Mouse (Mus musculus) limb, embryonic 10.5 days (tissue): Measurements from ENCODE around the gene Anks3. TPM values are rescaled to one million over a fixed set of nuclear protein-coding genes. Genes with fewer than 3 reads are reported as not detected.

Experiments used
- DNase-seq: peaks from one replicate; pipeline ENCODE4 v3.0.0-alpha.2; 2017; ENCODE audit warnings: low spot score
- H3K27ac ChIP-seq: fragments of 300-500 bp; sonication (generic); 2 replicates; pipeline ENCODE4 v1.5.1; 2016; ENCODE audit warnings: mild to moderate bottlenecking
- H3K27me3 ChIP-seq: fragments of 300-500 bp; sonication (generic); 2 replicates; pipeline ENCODE4 v1.6.1; 2016; ENCODE audit warnings: low read depth, mild to moderate bottlenecking; ENCODE audit not compliant: poor library complexity, severe bottlenecking
- H3K36me3 ChIP-seq: fragments of 300-500 bp; sonication (generic); 2 replicates; pipeline ENCODE4 v1.6.1; 2016; ENCODE audit warnings: mild to moderate bottlenecking, moderate library complexity
- H3K4me1 ChIP-seq: fragments of 300-500 bp; sonication (generic); 2 replicates; pipeline ENCODE4 v1.6.1; 2016
- H3K4me3 ChIP-seq: fragments of 300-500 bp; sonication (generic); 2 replicates; pipeline ENCODE4 v1.5.1; 2016; ENCODE audit warnings: mild to moderate bottlenecking, moderate library complexity
- H3K9me3 ChIP-seq: fragments of 300-500 bp; sonication (generic); replicated peaks from 2 replicates; pipeline ENCODE4 v1.6.1; 2016; ENCODE audit warnings: mild to moderate bottlenecking
- WGBS: fragments of 180-500 bp; shearing (Covaris S2); methylation state at CpG from one replicate; pipeline ENCODE4 v1.1.7; 2016; 5-methylcytosine and 5-hydroxymethylcytosine counted together
- polyA plus RNA-seq: library from polyadenylated mRNA; unstranded; fragments of >200 nt; fragmentation: Nextera tagmentation; extraction: Ambion mirVana; gene quantifications from 2 replicates; pipeline ENCODE4 v1.2.1, GENCODE M21; 2016

Anks3 gene
- polyA plus RNA-seq, 1 experiment from 2014 or later, result 55.6 TPM

DNA sequence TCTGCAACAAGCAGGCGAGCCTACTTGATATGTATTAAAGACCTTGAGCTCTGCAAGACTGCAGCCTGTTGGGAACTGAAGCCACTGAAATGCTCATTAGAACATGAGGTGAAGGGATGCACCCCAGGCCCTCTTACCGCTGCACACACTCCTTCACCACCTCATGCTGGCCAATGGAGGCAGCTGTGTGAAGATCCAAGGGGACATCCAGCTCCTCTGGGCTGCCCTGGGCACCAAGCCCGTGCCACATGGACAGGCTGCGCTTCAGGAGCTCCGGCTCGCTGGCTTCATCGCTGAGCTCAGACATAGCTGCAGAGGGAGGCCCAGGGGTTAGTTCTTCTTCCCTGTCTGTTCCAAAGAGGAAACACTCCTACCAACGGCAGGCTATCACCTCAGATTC is 3.7 kb downstream of the Anks3 start:
- no peaks in the 10 kb centered on the region for H3K27me3 ChIP-seq
- no peak for DNase-seq
- H3K4me3 ChIP-seq, result no peak overlapping the region
- peaks cover 20% of the 10 kb centered on the region for H3K4me1 ChIP-seq
- no peaks in the 10 kb centered on the region for H3K9me3 ChIP-seq
- H3K36me3 ChIP-seq, result peaks cover 50% of the 10 kb centered on the region
- no peak overlapping the region for H3K27ac ChIP-seq
- 93% methylated on average over 8 of the region's 8 CpGs for WGBS

DNA sequence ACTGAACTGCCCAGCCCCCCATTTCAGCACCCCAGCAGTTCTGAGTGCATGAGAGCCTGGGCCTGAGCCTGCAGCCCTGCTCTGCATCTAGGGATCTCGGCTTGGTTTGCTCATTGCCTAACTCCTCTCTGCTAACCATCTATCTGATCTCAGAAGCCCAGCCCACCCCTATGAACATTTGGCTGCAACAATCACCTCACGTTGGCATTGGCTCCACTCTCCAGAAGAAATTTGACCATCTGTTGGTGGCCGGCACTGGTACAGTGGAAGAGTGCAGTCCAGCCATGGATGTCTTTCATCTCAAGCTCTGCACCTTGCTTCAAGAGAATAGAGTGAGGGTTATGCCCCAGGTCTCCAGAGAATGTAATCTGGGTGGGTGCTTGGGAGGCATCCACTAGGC is 6.6 kb downstream of the Anks3 start:
- 90% methylated on average over 3 of the region's 3 CpGs for WGBS
- no peak for DNase-seq
- Histone ChIP-seq H3K36me3 (peaks cover 78% of the 10 kb centered on the region), H3K27me3 (no peaks in the 10 kb centered on the region), H3K9me3 (no peaks in the 10 kb centered on the region), H3K4me1 (peaks cover 3% of the 10 kb centered on the region; the same call in 1 of the 2 replicates), H3K4me3 (no peak overlapping the region), H3K27ac (no peak overlapping the region)

DNA sequence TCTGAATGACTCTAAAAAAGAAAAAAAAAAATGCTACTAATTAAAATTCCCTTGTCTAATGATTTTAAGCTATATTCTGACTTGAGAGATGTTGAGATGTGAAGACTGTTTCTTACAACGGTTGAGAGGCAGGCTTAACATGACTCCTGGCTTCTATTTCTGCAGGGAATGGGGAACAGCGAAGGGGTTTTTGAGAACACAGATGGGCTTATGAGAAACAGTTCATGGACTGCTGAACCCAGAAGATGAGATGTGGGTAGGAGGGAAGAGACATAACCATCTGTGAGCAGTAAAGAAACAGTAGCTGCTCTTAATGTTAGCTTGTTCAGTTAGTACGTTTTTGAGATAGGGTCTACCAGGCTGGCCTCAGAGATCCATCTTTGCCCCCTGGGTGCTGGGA is 7.4 kb downstream of the Anks3 start:
- Histone ChIP-seq H3K4me1 (no peaks in the 10 kb centered on the region), H3K4me3 (no peak overlapping the region), H3K36me3 (peaks cover 86% of the 10 kb centered on the region), H3K27me3 (no peaks in the 10 kb centered on the region), H3K27ac (no peak overlapping the region), H3K9me3 (no peaks in the 10 kb centered on the region)
- WGBS, result 96% methylated on average over 3 of the region's 3 CpGs
- no peak for DNase-seq

DNA sequence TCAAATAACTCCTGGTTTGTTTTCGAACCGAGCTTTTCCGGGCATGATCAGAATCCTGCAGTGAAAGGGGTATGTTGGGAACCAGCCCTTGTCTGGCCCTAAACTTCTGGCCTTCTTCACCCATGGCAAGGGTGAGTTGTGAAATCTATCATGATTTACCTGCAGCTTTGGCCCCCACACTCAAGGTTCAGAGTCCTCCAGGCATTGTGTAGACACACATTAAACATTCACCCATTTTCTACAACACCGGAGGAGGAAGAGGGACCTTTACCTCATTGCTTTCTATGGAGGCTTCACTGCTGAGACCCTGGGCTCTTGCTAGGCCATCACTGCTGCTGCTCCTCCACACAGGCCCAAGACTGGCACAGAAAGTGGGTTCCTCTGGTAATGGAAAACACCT is 16.6 kb downstream of the Anks3 start:
- DNase-seq, result no peak
- H3K4me1 ChIP-seq, result no peaks in the 10 kb centered on the region
- H3K4me3 ChIP-seq, result no peak overlapping the region
- H3K27ac ChIP-seq, result no peak overlapping the region
- 88% methylated on average over 4 of the region's 4 CpGs for WGBS
- H3K36me3 ChIP-seq, result peaks cover 92% of the 10 kb centered on the region
- no peaks in the 10 kb centered on the region for H3K9me3 ChIP-seq
- no peaks in the 10 kb centered on the region for H3K27me3 ChIP-seq

DNA sequence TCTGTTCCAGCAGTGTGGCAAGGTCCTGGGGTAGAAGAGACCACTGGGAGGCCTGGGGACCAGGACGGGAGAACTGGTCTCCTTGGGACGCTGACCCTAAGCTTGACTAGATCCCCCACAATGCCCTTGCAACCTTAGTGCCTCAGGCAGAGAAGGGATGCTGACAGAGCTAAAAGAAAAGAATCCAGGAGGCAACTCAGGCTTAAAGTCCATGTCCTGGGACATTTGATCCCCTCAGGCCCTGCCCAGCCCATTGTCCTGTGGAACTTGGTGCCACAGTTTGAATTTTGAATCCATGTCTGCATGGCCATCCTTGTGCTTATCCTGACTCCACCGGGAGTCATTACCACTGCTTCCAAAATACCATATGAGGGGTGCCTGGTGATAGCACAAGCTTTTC is 17.9 kb downstream of the Anks3 start:
- no peak for DNase-seq
- WGBS, result 92% methylated on average over 3 of the region's 3 CpGs
- Histone ChIP-seq H3K27me3 (no peaks in the 10 kb centered on the region), H3K36me3 (peaks cover 92% of the 10 kb centered on the region), H3K27ac (no peak overlapping the region), H3K9me3 (no peaks in the 10 kb centered on the region), H3K4me3 (no peak overlapping the region), H3K4me1 (no peaks in the 10 kb centered on the region)

DNA sequence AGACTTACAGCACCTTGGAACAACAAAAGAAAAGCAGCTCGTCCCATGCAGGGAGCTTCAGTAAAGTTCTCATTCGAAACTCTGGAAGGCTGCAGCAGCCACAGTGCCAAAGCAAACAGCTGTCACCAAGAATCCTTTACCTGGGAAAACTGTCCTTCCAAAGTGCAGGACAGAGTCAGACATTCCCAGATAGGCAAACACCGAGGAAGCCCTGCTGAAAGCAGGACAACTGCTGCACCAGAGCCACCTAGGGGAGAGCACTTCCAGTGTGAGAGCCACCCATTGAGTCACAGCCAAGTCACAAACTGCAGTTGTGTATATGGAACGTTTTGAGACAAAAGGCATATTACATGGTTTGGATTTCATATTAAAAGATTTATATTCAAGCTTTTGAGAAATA is 18.6 kb downstream of the Anks3 start:
- no peak for DNase-seq
- Histone ChIP-seq H3K9me3 (no peaks in the 10 kb centered on the region), H3K4me3 (no peak overlapping the region), H3K27ac (no peak overlapping the region), H3K36me3 (peaks cover 92% of the 10 kb centered on the region), H3K4me1 (peaks cover under 1% of the 10 kb centered on the region; the same call in 1 of the 2 replicates), H3K27me3 (no peaks in the 10 kb centered on the region)
- 84% methylated on average over 4 of the region's 4 CpGs for WGBS

DNA sequence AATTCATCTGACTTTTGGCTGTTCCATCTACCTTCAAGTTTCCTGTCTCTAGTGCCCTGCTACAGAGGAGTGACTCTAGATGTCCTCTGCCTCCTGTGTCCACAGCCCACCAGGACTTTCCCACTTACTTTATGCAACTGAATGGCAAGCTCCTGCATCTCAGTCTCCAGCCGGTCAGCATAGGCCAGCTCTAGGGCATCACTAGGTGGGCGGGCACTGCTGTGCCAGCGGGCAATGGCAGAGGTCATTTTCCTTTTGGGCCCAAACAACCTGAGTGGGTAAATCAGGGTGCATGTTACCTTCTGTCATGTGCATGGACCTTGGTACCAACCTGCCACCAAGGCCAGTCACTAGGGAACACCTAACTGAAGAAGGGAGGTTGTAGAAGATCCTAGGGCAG is 20.6 kb downstream of the Anks3 start:
- 95% methylated on average over 3 of the region's 3 CpGs for WGBS
- no peak overlapping the region for H3K27ac ChIP-seq
- H3K27me3 ChIP-seq, result no peaks in the 10 kb centered on the region
- no peaks in the 10 kb centered on the region for H3K9me3 ChIP-seq
- DNase-seq, result no peak
- H3K4me3 ChIP-seq, result no peak overlapping the region
- H3K36me3 ChIP-seq, result peaks cover 84% of the 10 kb centered on the region
- peaks cover 16% of the 10 kb centered on the region for H3K4me1 ChIP-seq

DNA sequence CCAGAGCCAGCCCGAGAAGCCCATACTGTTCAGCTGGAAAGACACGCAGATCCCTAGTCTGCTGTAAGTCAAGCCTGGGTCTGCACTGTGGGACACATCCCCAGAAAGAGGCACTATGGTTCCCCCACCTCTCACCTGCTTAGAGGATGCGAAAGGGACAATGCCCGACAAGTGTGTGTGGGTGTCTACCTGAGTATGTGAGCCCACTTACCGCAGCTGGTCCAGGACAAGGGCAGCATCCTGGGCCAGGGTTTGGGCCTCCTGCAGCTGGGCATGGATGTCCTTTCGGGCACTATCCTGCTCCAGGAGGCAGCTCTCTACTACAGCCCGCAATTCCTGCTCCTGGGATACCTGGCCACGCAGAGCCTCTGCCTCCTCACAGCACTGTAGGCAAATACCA is 21.1 kb downstream of the Anks3 start:
- DNase-seq, result no peak
- no peak overlapping the region for H3K27ac ChIP-seq
- H3K4me3 ChIP-seq, result no peak overlapping the region
- H3K36me3 ChIP-seq, result peaks cover 81% of the 10 kb centered on the region
- no peaks in the 10 kb centered on the region for H3K9me3 ChIP-seq
- peaks cover 17% of the 10 kb centered on the region for H3K4me1 ChIP-seq
- H3K27me3 ChIP-seq, result no peaks in the 10 kb centered on the region
- WGBS, result 91% methylated on average over 8 of the region's 8 CpGs

DNA sequence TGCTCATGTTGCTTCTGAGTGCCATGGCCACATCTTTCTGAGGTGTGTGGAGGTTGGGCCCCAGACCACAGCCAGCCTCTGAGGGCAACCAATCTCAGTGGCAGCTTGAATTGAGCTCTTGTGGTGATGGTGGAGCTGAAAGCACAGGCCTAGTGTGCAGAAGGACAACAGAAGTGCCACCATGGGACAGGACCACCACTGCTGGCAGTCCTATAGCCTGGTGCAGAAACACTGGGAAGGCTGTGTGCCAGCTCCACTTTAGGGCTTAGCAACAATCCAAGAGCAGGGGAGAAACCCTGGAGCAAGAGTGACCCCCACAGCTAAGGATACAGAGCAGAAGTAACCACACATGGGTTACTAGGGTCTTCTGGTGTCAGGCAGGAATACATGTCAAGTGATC is 23.0 kb downstream of the Anks3 start:
- DNase-seq, result no peak
- Histone ChIP-seq H3K4me3 (no peak overlapping the region), H3K9me3 (no peaks in the 10 kb centered on the region), H3K27me3 (no peaks in the 10 kb centered on the region), H3K27ac (no peak overlapping the region), H3K36me3 (peaks cover 81% of the 10 kb centered on the region), H3K4me1 (peaks cover 17% of the 10 kb centered on the region)

DNA sequence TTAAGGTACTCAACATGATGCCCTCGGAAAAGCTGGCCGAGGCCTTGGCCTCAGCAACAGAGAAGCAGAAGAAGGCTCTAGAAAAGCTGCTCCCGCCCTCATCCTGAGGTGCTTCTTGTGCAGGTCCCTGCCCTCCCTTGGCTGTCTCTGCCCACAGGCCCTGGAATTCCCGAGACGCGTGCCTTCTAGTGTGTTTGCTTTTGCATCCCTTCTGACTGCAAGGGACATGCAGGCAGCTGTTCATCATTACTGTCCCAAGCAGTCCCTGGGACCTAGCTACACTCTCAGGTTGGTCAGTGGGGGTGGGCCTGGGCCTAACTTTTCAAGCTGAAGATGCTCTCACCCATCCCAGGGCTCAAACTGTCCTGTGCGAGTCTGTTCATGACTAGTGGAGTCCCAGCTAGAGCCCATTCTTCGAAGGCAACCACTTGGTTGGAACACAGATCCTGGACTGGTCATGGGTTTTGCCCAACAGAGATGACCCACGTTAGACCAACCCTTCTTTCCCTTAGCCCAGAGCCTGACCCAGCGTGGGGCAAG is 23.6 kb downstream of the Anks3 start:
- WGBS, result 94% methylated on average over 10 of the region's 10 CpGs
- DNase-seq, result no peak
- H3K4me3 ChIP-seq, result peak overlapping the region; percentile 87
- no peaks in the 10 kb centered on the region for H3K9me3 ChIP-seq
- no peaks in the 10 kb centered on the region for H3K27me3 ChIP-seq
- peak overlapping the region; percentile 88; the same call in 1 of the 2 replicates for H3K27ac ChIP-seq
- H3K4me1 ChIP-seq, result peaks cover 17% of the 10 kb centered on the region
- peaks cover 81% of the 10 kb centered on the region for H3K36me3 ChIP-seq

DNA sequence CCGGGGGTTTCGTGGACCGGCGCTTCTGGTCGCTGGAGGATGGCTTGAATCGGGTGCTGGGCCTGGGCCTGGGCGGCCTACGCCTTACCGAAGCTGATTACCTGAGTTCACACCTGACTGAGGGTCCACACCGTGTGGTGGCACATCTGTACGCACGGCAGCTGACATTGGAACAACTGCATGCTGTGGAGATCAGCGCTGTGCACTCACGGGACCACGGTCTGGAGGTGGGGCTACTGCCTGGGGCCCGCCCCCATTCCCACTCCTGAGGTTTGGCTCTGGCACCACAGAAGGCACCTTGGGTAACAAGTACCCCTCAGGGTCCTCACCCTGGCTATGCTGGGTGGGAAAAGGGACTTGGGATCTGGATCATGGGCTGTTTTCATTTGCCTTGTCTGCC is 24.6 kb downstream of the Anks3 start:
- no peak for DNase-seq
- Histone ChIP-seq H3K27me3 (no peaks in the 10 kb centered on the region), H3K4me3 (peak overlapping the region; percentile 87), H3K9me3 (no peaks in the 10 kb centered on the region), H3K27ac (peak overlapping the region; percentile 88), H3K36me3 (peaks cover 81% of the 10 kb centered on the region), H3K4me1 (peaks cover 17% of the 10 kb centered on the region)
- WGBS, result 2% methylated on average over 16 of the region's 16 CpGs

DNA sequence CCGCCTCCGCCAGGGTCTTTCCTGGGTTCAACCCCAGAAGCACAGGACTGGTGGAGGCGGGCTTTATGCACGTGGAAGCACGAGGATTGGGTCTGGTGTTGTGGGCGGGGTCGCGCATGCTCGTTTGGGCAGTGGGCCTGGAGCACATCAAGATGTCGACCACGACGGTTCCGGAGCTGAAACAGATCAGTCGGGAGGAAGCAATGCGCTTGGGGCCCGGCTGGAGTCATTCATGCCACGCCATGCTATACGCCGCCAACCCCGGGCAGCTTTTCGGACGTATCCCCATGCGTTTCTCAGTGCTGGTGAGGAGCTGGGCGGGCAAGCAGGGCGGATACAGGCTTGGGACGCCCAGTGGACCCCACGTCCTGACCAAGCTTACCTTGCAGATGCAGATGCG is 25.0 kb downstream of the Anks3 start:
- H3K27me3 ChIP-seq, result no peaks in the 10 kb centered on the region
- peak; percentile 96 for DNase-seq
- peak overlapping the region; percentile 88 for H3K27ac ChIP-seq
- H3K4me3 ChIP-seq, result peak overlapping the region; percentile 87
- peaks cover 81% of the 10 kb centered on the region for H3K36me3 ChIP-seq
- H3K4me1 ChIP-seq, result peaks cover 17% of the 10 kb centered on the region
- under 1% methylated on average over 28 of the region's 28 CpGs for WGBS
- no peaks in the 10 kb centered on the region for H3K9me3 ChIP-seq

DNA sequence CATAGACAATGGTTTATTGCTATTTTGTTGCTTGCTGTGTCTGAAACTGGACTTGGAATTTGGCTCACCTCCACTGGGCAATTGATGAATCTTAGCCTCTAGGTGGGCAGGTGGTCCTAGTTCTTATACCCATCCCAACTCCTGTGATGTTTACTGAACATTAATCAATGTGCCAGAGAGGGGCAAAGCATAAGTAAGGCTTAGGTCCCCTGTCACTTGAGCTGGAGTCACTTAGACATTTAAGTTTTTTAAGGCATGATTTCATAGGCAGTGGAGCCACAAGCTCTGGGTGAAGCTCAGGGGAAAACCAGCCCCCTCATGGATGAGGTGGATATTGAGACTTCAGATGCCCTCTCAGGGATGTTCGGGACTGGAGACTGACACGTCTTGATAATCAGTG is 25.5 kb downstream of the Anks3 start, which contains the start of gene Nudt16l1:
Gene Nudt16l1, plus strand, starts transcription at position 301 of the 400 bp plus-strand sequence.
- peaks cover 81% of the 10 kb centered on the region for H3K36me3 ChIP-seq
- H3K4me3 ChIP-seq, result peak within 1 kb of the TSS; percentile 87
- H3K9me3 ChIP-seq, result no peaks in the 10 kb centered on the region
- DNase-seq, result no peak
- no peaks in the 10 kb centered on the region for H3K27me3 ChIP-seq
- H3K27ac ChIP-seq, result peak within 1 kb of the TSS; percentile 88
- WGBS, result 10% methylated on average over 2 of the region's 2 CpGs
- peaks cover 17% of the 10 kb centered on the region for H3K4me1 ChIP-seq
